Mouse (Mus musculus) lung, adult 2 months (tissue): ENCODE measurements at regions not wholly inside any gene's neighbourhood (a gene's known extent, or its start where the extent isn't known, plus 50 kb on each side); places are given as distances from the start of the nearest gene placed in this dataset.
"Not testable (repeated sequence)": the region's sequence is repeated elsewhere in the genome, so short reads cannot be mapped to it uniquely, and the experiment has no call there.

Source experiments
- CTCF ChIP-seq: fragments of 200-500 bp; IDR thresholded peaks from 2 replicates; pipeline ENCODE4 v1.5.1; 2011; ENCODE audit warnings: mild to moderate bottlenecking, low read length, control low read depth; ENCODE audit not compliant: insufficient read depth
- POLR2A ChIP-seq: fragments of 200-500 bp; IDR thresholded peaks from 2 replicates; pipeline ENCODE4 v1.6.1; 2011; ENCODE audit warnings: low read depth, mild to moderate bottlenecking, control low read depth, low read length, borderline replicate concordance; ENCODE audit errors: extremely low read depth

- not testable (repeated sequence) for TF ChIP-seq POLR2A
- peak; percentile 39; the same call in 1 of the 2 replicates for TF ChIP-seq CTCF
These were observed 52.5 kb upstream of the Prr5 start for GRCm38 (mm10) chr15:84616880-84617279.
